Mouse (Mus musculus) activated CD4-positive, CD25-positive, alpha-beta regulatory T cell, adult 4 months (primary cell): Measurements from ENCODE around the gene D630045J12Rik. TPM values are rescaled to one million over a fixed set of nuclear protein-coding genes. Genes with fewer than 3 reads are reported as not detected.
A peak's percentile ranks its signal among the peaks of the same experiment; 100 is the strongest.

Experiments used
- ATAC-seq: one replicate; pipeline ENCODE4 v1.8.0; 2017
- polyA plus RNA-seq, 2 experiments: library from polyadenylated mRNA; unstranded; fragments of 100-300 nt; shearing (Covaris generic); gene quantifications; one replicate each; pipeline ENCODE4 v1.2.1; 2017

Gene D630045J12Rik
- polyA plus RNA-seq, 2 experiments from 2014 or later, result 0.08 to 0.13 TPM

DNA sequence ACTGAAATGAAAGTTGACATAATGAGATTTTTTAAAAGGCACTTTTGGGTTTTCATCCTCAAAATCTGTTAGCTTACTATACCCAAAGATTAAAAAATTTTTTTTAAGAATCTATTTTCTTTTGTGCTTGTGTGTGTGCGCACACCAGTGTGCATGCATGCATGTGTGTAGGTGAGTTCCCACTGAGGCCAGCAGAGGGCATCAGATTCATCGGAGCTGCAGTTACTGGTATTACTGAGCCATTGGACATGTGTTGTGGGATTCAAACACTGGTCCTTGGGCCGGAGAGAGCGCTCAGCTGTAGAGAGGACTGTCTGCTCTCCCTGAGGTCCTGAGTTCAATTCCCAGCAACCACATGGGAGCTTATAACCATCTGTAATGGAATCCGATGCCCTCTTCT lies 123.9 kb downstream of the D630045J12Rik start:
- ATAC-seq, result no peak

DNA sequence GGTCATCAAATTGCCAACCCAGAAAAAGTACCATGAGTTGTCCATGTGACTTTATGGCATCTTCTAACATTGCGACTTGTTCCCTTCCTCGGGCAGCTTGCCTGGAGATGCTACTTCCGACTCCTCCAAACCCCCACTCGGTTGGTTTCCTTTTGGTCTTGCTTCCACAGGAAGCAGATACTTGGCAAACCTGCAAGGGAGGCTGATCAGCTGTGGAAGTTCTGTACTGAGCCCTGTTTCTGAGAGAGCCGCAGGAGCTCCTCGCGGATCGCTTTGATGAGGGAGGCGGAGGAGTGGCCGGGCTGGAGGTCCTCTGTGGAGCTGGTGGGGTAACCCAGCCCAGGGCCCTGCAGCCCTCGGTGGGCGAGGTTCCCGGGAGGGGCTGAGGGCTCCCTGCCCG lies 125.7 kb downstream of the D630045J12Rik start:
- no peak for ATAC-seq

- no peak for ATAC-seq
These were observed 128.3 kb downstream of the D630045J12Rik start for GRCm38 (mm10) chr6:38125462-38125861.

- no peak for ATAC-seq
These were observed 128.9 kb downstream of the D630045J12Rik start for GRCm38 (mm10) chr6:38124882-38125281.

DNA sequence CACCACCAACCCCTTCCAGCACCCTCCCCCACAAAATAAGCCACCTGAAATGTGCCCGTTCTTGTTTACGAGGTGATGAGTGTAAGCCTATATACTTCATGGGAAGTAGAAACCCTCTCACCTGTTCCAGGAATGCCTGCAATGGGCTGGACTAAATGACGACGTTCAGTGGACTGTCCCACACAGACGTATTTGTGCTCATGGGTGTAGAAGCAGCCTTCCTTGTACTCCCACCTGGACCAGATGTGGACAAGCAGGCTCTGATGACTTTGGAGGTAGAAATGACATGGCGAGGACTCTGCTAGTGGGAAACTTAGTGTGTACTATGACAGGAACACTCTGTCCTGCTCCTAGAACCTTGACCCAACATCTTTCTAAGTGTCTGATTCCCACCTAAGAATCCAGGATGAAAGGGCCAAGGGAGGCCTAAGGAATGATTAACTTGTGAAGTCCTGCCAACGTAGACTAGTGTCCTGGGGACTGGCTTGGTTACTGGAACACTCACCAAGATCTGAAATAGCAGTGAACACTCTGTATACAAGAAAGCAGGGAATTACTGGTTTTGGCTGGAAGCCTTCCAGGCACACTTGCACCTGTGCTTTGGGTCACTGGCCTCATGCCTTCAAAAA lies 129.5 kb downstream of the D630045J12Rik start, which contains the start of gene Atp6v0a4:
TSS of gene Atp6v0a4 (minus strand) at position 380 of the 629 bp plus-strand sequence.
- ATAC-seq, result no peak

- ATAC-seq, result no peak
These were observed 130.2 kb downstream of the D630045J12Rik start for GRCm38 (mm10) chr6:38123471-38124206.

DNA sequence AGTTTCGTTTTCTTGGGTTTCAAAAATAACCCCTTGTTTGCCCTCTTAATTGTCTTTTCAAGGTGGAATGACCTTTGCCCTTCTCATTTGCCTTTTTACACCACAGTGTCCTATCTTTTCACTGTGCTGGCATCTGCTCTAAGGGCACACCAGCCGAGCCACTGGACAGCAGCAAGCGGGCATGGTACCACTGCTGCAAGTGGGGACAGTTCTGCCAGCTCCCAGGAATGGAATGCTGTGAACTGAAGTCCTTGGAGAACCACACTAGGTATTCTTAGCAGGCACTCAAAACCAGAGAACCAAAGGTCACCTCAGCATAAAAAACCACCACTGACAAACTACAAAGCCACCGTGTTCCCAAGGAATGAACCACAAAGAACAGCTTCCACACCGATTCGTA lies 131.0 kb downstream of the D630045J12Rik start:
- ATAC-seq, result no peak

- ATAC-seq, result no peak
These were observed 132.0 kb downstream of the D630045J12Rik start for GRCm38 (mm10) chr6:38121843-38122242.

DNA sequence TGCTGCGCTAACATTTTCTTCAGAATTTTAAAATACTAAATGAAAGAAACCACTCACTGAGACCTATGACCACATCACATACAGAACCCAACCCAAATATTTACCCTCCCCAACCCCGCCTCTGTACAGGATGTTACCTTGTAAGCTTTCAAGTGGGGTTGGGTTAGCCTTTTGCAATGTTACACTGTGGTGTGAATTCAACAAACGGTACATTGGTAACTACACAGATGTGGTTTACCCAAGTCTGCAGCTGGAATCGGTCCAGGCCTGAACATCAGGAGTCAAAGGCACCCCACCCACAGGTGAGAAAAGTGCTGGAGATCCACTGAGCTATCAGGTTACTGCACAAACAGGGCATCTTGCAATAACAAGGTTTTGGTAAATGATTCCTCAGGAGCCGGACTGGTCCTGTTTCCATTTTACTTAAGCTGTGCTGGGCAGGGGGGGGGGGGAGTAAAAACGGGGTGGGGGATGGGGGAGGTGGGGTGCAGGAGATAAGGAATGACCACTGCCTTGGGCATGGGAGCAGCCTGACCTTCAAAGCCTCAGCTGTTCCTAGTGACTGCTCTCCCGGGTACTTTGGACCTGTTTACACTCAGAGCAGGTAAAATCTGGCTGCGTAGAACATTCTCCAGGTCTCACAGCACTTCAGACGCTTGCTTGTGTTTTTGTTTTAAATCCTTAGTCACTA lies 133.0 kb downstream of the D630045J12Rik start:
- ATAC-seq, result peak; percentile 79

GRCm38 (mm10) chr6:38118341-38118740 lies 135.5 kb downstream of the D630045J12Rik start:
- ATAC-seq, result no peak

- no peak for ATAC-seq
These were observed 137.6 kb downstream of the D630045J12Rik start for GRCm38 (mm10) chr6:38116107-38116770.

DNA sequence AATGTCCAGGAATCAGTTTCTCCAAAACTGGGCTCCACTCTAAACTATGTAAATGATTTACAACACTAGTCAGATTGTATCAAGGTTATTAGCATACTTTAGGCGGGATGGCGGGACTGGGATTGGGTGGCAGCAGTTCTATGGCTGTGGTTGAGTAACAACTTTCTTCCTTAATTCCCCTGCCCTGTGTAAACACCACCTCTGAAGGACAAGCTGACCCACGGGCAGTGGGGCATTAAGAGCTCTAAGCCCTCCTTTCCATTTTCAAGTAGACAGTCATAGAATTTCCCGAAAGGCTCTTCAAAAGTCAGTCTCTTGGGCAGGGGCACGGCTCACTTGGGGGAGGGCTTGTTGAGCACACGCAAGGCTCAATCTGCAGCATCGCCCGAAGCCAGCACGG lies 142.9 kb downstream of the D630045J12Rik start:
- no peak for ATAC-seq

DNA sequence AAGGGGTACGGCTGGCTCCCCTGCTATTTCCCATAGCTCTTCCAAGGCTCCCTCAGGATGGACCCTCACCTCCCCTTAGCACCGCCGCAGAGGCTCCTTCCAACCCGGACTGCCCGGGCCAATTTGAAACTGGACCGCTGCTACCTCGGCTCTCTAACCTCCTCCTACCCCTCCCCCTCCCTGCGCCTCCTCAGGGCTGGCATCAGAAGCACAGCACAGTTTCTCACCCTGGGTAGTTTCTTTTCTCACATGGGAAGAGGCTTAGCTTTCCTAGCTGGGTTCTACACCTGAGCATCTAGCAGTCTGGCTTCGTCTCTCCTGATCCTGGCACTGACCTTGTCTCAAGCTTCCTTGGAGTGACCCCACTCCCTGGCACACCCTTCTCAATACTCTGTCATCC lies 143.9 kb downstream of the D630045J12Rik start:
- ATAC-seq, result no peak

GRCm38 (mm10) chr6:38109160-38109795 lies 144.5 kb downstream of the D630045J12Rik start, which contains the start of gene Tmem213:
Tmem213 (plus strand) TSS chr6:38109255.
- ATAC-seq, result no peak

- no peak for ATAC-seq
These were observed 145.4 kb downstream of the D630045J12Rik start for GRCm38 (mm10) chr6:38108449-38108848.

GRCm38 (mm10) chr6:38105924-38106323 lies 147.9 kb downstream of the D630045J12Rik start:
- ATAC-seq, result no peak

GRCm38 (mm10) chr6:38103775-38104174 lies 150.0 kb downstream of the D630045J12Rik start:
- no peak for ATAC-seq

- no peak for ATAC-seq
These were observed 151.5 kb downstream of the D630045J12Rik start for GRCm38 (mm10) chr6:38102216-38102795.

- ATAC-seq, result no peak
These were observed 156.8 kb downstream of the D630045J12Rik start for GRCm38 (mm10) chr6:38096961-38097370.

DNA sequence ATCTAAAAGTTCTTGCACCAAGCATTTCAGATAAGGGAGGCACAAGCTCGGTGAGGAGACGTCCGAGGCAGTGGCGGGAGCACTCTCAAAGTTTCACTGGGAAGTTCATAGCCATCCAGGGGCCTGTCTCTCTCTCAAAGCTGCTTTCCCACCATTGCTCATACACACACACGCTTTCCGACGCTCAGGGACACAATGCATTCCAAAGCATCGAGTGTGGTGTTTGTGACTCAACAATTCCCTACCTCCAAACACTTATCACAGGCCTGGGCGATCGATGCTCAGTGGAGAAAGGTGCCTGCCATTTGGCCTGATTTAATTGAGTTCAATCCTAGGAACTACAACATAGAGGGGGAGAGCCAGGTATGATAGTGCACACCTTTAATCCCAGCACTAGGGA lies 159.1 kb downstream of the D630045J12Rik start:
- no peak for ATAC-seq

DNA sequence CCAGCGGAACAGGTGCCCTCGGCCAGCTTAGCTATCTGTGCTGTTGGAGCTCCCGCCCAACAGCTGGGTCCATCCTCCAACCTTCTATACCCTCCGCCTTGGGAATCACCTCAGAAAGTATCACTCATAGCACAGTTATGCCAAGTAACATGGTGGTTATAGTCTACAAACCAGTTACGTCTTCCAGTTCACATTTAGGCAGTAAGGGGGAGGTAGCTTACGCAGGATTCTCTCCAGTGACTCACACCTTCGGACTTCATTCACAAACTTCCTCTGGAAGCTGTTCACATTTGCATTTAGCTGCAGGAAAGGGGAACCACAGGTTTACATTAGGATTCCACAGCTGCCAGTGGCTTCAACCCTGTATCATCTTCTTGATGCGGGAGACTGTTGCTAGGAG lies 161.3 kb downstream of the D630045J12Rik start:
- ATAC-seq, result no peak
